Mouse (Mus musculus): ENCODE data around the gene Olfr937.

Gene Olfr937

DNA sequence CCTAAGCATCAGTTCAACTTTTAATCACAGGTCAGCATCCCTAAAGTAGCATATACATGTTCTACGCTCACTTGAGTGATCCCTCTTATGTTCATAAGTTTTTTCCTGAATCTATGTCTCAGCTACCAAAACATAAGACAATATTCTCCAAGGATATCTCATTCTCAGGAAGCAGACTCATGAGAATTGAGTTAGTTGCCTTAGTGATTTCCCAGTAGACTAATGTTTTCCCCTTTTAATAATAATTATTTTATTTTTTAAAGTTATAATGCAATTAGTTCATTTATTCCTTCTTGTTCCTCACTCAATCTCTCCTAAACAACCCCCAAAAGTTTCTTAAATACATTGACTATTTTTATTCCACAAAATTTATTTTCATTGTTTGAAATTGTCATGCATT, at the start of gene Olfr937:
Gene Olfr937 (minus strand): TSS at position 101 of the 400 bp plus-strand sequence.
- no peak for DNase-seq

DNA sequence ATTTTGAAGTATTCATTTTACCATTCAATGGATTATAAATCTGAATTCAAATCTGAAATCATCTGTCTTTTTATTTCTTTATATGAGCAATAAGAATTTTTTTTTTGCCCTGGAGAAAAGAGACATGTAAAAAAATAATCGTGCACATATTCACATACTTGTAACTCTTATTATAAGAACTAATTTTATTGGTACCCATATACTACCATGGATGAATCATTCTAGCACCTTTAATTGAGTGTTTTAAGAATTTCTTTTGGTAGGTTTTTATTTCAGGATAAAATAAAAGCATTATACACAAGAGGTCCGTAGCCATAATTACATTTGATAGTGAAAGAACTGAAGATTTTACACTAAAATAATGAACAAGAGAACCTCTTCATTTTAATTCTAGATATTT, 14.0 kb upstream of the Olfr937 start, which contains the start of gene Olfr938:
Gene Olfr938 (minus strand): TSS at position 101 of the 400 bp plus-strand sequence.
- no peak for DNase-seq

DNA sequence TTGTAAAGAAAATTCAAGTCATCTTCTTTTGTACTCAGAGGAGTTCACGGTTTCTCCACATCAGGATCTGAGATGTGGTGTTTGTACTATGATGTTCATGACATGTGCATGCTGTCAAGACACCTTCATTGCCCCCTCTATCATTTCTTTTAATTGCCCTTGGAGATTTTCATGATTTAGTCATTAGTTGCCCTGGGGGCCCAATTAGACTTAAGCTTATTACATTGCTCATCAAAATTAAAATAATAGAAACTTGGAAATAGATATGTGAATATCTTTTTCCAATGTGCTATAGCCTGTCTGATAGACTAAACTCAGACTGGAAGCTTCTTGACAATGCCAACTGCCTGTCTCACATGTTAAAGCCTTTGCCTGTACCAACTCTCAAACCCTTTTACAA, 41.5 kb downstream of the Olfr937 start, which contains the start of gene Olfr146:
Gene Olfr146 (minus strand): TSS at position 101 of the 400 bp plus-strand sequence.
- no peak for DNase-seq
